Mouse (Mus musculus): ENCODE measurements around the gene Ncmap. TPM values are rescaled to one million over a fixed set of nuclear protein-coding genes. Genes with fewer than 3 reads are reported as not detected.

Gene Ncmap
- polyA plus RNA-seq, 1 experiment from 2014 or later: 6.8 TPM

GRCm38 (mm10) chr4:135353794-135354450 is 44.1 kb downstream of the Ncmap start:
- H3K9me3 ChIP-seq (ENCODE audit: control insufficient read depth, low read length): no peaks in the 10 kb centered on the region
- peaks cover 8% of the 10 kb centered on the region for H3K4me1 ChIP-seq (ENCODE audit: control insufficient read depth, insufficient read depth, low read length)
- peak overlapping the region; percentile 64 for H3K4me2 ChIP-seq (ENCODE audit: low read depth, low read length)
- ATAC-seq (ENCODE audit: low read depth) (no peak), DNase-seq (ENCODE audit: low spot score) (no peak)
- peak overlapping the region; percentile 95 for H3K27ac ChIP-seq (replicated peaks; ENCODE audit: low read depth, low read length)
- H3K9ac ChIP-seq (ENCODE audit: low read depth, low read length): peak overlapping the region; percentile 63
- H3K27me3 ChIP-seq (replicated peaks; ENCODE audit: control insufficient read depth, insufficient read depth, low read length): no peaks in the 10 kb centered on the region
- H3K36me3 ChIP-seq (ENCODE audit: control insufficient read depth, insufficient read depth, low read length): peaks cover 15% of the 10 kb centered on the region; the same call in 1 of the 2 replicates
- peak overlapping the region; percentile 99 for H3K4me3 ChIP-seq (ENCODE audit: low read depth, low read length)
- 15% methylated on average over 12 of the region's 12 CpGs for WGBS

GRCm38 (mm10) chr4:135353066-135353793 is 44.8 kb downstream of the Ncmap start, which contains the start of gene Srrm1:
Gene Srrm1, minus strand, starts transcription at chr4:135353321.
- ATAC-seq (ENCODE audit: low read depth) (peak; percentile 93), DNase-seq (ENCODE audit: low spot score) (peak; percentile 99)
- H3K36me3 ChIP-seq (ENCODE audit: control insufficient read depth, insufficient read depth, low read length): peaks cover 17% of the 10 kb centered on the region; the same call in 1 of the 2 replicates
- H3K4me1 ChIP-seq (ENCODE audit: control insufficient read depth, insufficient read depth, low read length): peaks cover 8% of the 10 kb centered on the region
- peak within 1 kb of the TSS; percentile 99 for H3K4me3 ChIP-seq (ENCODE audit: low read depth, low read length)
- no peaks in the 10 kb centered on the region for H3K9me3 ChIP-seq (ENCODE audit: control insufficient read depth, low read length)
- peak within 1 kb of the TSS; percentile 99 for H3K9ac ChIP-seq (ENCODE audit: low read depth, low read length)
- WGBS: 0% methylated on average over 34 of the region's 69 CpGs
- H3K4me2 ChIP-seq (ENCODE audit: low read depth, low read length): peak within 1 kb of the TSS; percentile 75
- H3K27ac ChIP-seq (replicated peaks; ENCODE audit: low read depth, low read length): peak within 1 kb of the TSS; percentile 95
- H3K27me3 ChIP-seq (replicated peaks; ENCODE audit: control insufficient read depth, insufficient read depth, low read length): no peaks in the 10 kb centered on the region

GRCm38 (mm10) chr4:135352326-135353065 is 45.5 kb downstream of the Ncmap start:
- ATAC-seq (ENCODE audit: low read depth) (peak; percentile 26), DNase-seq (ENCODE audit: low spot score) (peak; percentile 49)
- H3K9ac ChIP-seq (ENCODE audit: low read depth, low read length): peak overlapping the region; percentile 99
- H3K4me2 ChIP-seq (ENCODE audit: low read depth, low read length): peak overlapping the region; percentile 75
- no peaks in the 10 kb centered on the region for H3K9me3 ChIP-seq (ENCODE audit: control insufficient read depth, low read length)
- H3K4me1 ChIP-seq (ENCODE audit: control insufficient read depth, insufficient read depth, low read length): peaks cover 8% of the 10 kb centered on the region
- under 1% methylated on average over 44 of the region's 67 CpGs for WGBS
- no peaks in the 10 kb centered on the region for H3K27me3 ChIP-seq (replicated peaks; ENCODE audit: control insufficient read depth, insufficient read depth, low read length)
- H3K4me3 ChIP-seq (ENCODE audit: low read depth, low read length): peak overlapping the region; percentile 99
- peaks cover 17% of the 10 kb centered on the region; the same call in 1 of the 2 replicates for H3K36me3 ChIP-seq (ENCODE audit: control insufficient read depth, insufficient read depth, low read length)
- H3K27ac ChIP-seq (replicated peaks; ENCODE audit: low read depth, low read length): peak overlapping the region; percentile 92

GRCm38 (mm10) chr4:135337376-135337942 is 60.6 kb downstream of the Ncmap start:
- no peak for DNase-seq (ENCODE audit: low spot score)
- 66% methylated on average over 14 of the region's 14 CpGs for WGBS
- no peak for ATAC-seq (ENCODE audit: low read depth)
- Histone ChIP-seq H3K27ac (replicated peaks; ENCODE audit: low read depth, low read length) (no peak overlapping the region), H3K9ac (ENCODE audit: low read depth, low read length) (no peak overlapping the region), H3K9me3 (ENCODE audit: control insufficient read depth, low read length) (no peaks in the 10 kb centered on the region), H3K27me3 (replicated peaks; ENCODE audit: control insufficient read depth, insufficient read depth, low read length) (no peaks in the 10 kb centered on the region), H3K4me3 (ENCODE audit: low read depth, low read length) (no peak overlapping the region), H3K4me2 (ENCODE audit: low read depth, low read length) (no peak overlapping the region), H3K36me3 (ENCODE audit: control insufficient read depth, insufficient read depth, low read length) (peaks cover 99% of the 10 kb centered on the region), H3K4me1 (ENCODE audit: control insufficient read depth, insufficient read depth, low read length) (no peaks in the 10 kb centered on the region)

GRCm38 (mm10) chr4:135336023-135336357 is 62.0 kb downstream of the Ncmap start:
- Histone ChIP-seq H3K27ac (replicated peaks; ENCODE audit: low read depth, low read length) (no peak overlapping the region), H3K27me3 (replicated peaks; ENCODE audit: control insufficient read depth, insufficient read depth, low read length) (no peaks in the 10 kb centered on the region), H3K4me1 (ENCODE audit: control insufficient read depth, insufficient read depth, low read length) (no peaks in the 10 kb centered on the region), H3K36me3 (ENCODE audit: control insufficient read depth, insufficient read depth, low read length) (peaks cover 99% of the 10 kb centered on the region), H3K9ac (ENCODE audit: low read depth, low read length) (no peak overlapping the region), H3K9me3 (ENCODE audit: control insufficient read depth, low read length) (no peaks in the 10 kb centered on the region), H3K4me2 (ENCODE audit: low read depth, low read length) (no peak overlapping the region), H3K4me3 (ENCODE audit: low read depth, low read length) (no peak overlapping the region)
- no peak for ATAC-seq (ENCODE audit: low read depth)
- 93% methylated on average over 3 of the region's 3 CpGs for WGBS
- DNase-seq (ENCODE audit: low spot score): no peak

- Histone ChIP-seq H3K9ac (ENCODE audit: low read depth, low read length) (no peak overlapping the region), H3K4me3 (ENCODE audit: low read depth, low read length) (no peak overlapping the region), H3K4me1 (ENCODE audit: control insufficient read depth, insufficient read depth, low read length) (no peaks in the 10 kb centered on the region), H3K27me3 (replicated peaks; ENCODE audit: control insufficient read depth, insufficient read depth, low read length) (no peaks in the 10 kb centered on the region), H3K9me3 (ENCODE audit: control insufficient read depth, low read length) (no peaks in the 10 kb centered on the region), H3K36me3 (ENCODE audit: control insufficient read depth, insufficient read depth, low read length) (peaks cover 99% of the 10 kb centered on the region), H3K27ac (replicated peaks; ENCODE audit: low read depth, low read length) (no peak overlapping the region), H3K4me2 (ENCODE audit: low read depth, low read length) (no peak overlapping the region)
- no peak for ATAC-seq (ENCODE audit: low read depth)
- no peak for DNase-seq (ENCODE audit: low spot score)
- 88% methylated on average over 9 of the region's 9 CpGs for WGBS
Measured at GRCm38 (mm10) chr4:135335327-135336022, 62.6 kb downstream of the Ncmap start.

GRCm38 (mm10) chr4:135326469-135326868 is 71.6 kb downstream of the Ncmap start:
- Histone ChIP-seq H3K4me1 (ENCODE audit: control insufficient read depth, insufficient read depth, low read length) (no peaks in the 10 kb centered on the region), H3K9me3 (ENCODE audit: control insufficient read depth, low read length) (no peaks in the 10 kb centered on the region), H3K9ac (ENCODE audit: low read depth, low read length) (no peak overlapping the region), H3K4me2 (ENCODE audit: low read depth, low read length) (no peak overlapping the region), H3K36me3 (ENCODE audit: control insufficient read depth, insufficient read depth, low read length) (peaks cover 98% of the 10 kb centered on the region), H3K4me3 (ENCODE audit: low read depth, low read length) (no peak overlapping the region), H3K27ac (replicated peaks; ENCODE audit: low read depth, low read length) (no peak overlapping the region), H3K27me3 (replicated peaks; ENCODE audit: control insufficient read depth, insufficient read depth, low read length) (no peaks in the 10 kb centered on the region)
- 93% methylated on average over 3 of the region's 3 CpGs for WGBS
- DNase-seq (ENCODE audit: low spot score): no peak
- ATAC-seq (ENCODE audit: low read depth): no peak

GRCm38 (mm10) chr4:135326046-135326445 is 72.0 kb downstream of the Ncmap start:
- H3K36me3 ChIP-seq (ENCODE audit: control insufficient read depth, insufficient read depth, low read length): peaks cover 98% of the 10 kb centered on the region
- no peak for DNase-seq (ENCODE audit: low spot score)
- H3K4me2 ChIP-seq (ENCODE audit: low read depth, low read length): no peak overlapping the region
- H3K9me3 ChIP-seq (ENCODE audit: control insufficient read depth, low read length): no peaks in the 10 kb centered on the region
- ATAC-seq (ENCODE audit: low read depth): no peak
- no peak overlapping the region for H3K4me3 ChIP-seq (ENCODE audit: low read depth, low read length)
- no peak overlapping the region for H3K27ac ChIP-seq (replicated peaks; ENCODE audit: low read depth, low read length)
- no peaks in the 10 kb centered on the region for H3K4me1 ChIP-seq (ENCODE audit: control insufficient read depth, insufficient read depth, low read length)
- H3K9ac ChIP-seq (ENCODE audit: low read depth, low read length): no peak overlapping the region
- H3K27me3 ChIP-seq (replicated peaks; ENCODE audit: control insufficient read depth, insufficient read depth, low read length): no peaks in the 10 kb centered on the region
